Mouse (Mus musculus): Measurements from ENCODE around the gene Scd4. TPM values are rescaled to one million over a fixed set of nuclear protein-coding genes. Genes with fewer than 3 reads are reported as not detected.

The Scd4 gene
- polyA plus RNA-seq, 1 experiment from 2014 or later, result 0.12 TPM

Small RNAs within 50 kb of the gene (microRNA-seq; reads per million reads assigned to microRNA genes)
- gene Mir5114, result 0.63 reads per million

Other genes with a start within 250 kb of the Scd4 start
- gene Chuk, start 225.6 kb upstream of the Scd4 start, polyA plus RNA-seq (2015; fragmentation: Nextera tagmentation; extraction: Ambion mirVana), result 52.6 and 55.1 TPM in 2 replicates
- 35.9 and 37.5 TPM in 2 replicates for gene Cwf19l1, start 197.2 kb upstream of the Scd4 start, polyA plus RNA-seq (2015; fragmentation: Nextera tagmentation; extraction: Ambion mirVana)
- 82.8 and 85.1 TPM in 2 replicates for gene Bloc1s2, start 186.6 kb upstream of the Scd4 start, polyA plus RNA-seq (2015; fragmentation: Nextera tagmentation; extraction: Ambion mirVana)
- gene Pkd2l1, start 140.7 kb upstream of the Scd4 start, polyA plus RNA-seq (2015; fragmentation: Nextera tagmentation; extraction: Ambion mirVana), result 0.05 TPM in 1 of 2 replicates, not detected in the other
- gene Scd3, start 129.8 kb upstream of the Scd4 start, polyA plus RNA-seq (2015; fragmentation: Nextera tagmentation; extraction: Ambion mirVana), result 0.60 and 0.94 TPM in 2 replicates
- 178 and 193 TPM in 2 replicates for gene Scd2, start 39.4 kb upstream of the Scd4 start, polyA plus RNA-seq (2015; fragmentation: Nextera tagmentation; extraction: Ambion mirVana)
- 3.1 and 3.3 TPM in 2 replicates for gene Scd1, start 74.8 kb downstream of the Scd4 start, polyA plus RNA-seq (2015; fragmentation: Nextera tagmentation; extraction: Ambion mirVana)
- 2.6 and 2.8 TPM in 2 replicates for gene Wnt8b, start 160.4 kb downstream of the Scd4 start, polyA plus RNA-seq (2015; fragmentation: Nextera tagmentation; extraction: Ambion mirVana)
- gene Sec31b, start 212.8 kb downstream of the Scd4 start, polyA plus RNA-seq (2015; fragmentation: Nextera tagmentation; extraction: Ambion mirVana), result 1.3 and 1.9 TPM in 2 replicates
- gene Gm20538, start 219.7 kb downstream of the Scd4 start, polyA plus RNA-seq (2015; fragmentation: Nextera tagmentation; extraction: Ambion mirVana), result 1.2 TPM in 1 of 2 replicates, not detected in the other
- gene Ndufb8, start 222.3 kb downstream of the Scd4 start, polyA plus RNA-seq (2015; fragmentation: Nextera tagmentation; extraction: Ambion mirVana), result 632 and 676 TPM in 2 replicates
- gene Hif1an, start 229.8 kb downstream of the Scd4 start, polyA plus RNA-seq (2015; fragmentation: Nextera tagmentation; extraction: Ambion mirVana), result 32.8 and 34.2 TPM in 2 replicates

Data from kidney, embryonic 16.5 days (tissue).